Mouse (Mus musculus): ENCODE measurements around the gene Vsx1. TPM values are rescaled to one million over a fixed set of nuclear protein-coding genes. Genes with fewer than 3 reads are reported as not detected.

Gene Vsx1
- total and polyA plus RNA-seq, 3 experiments: not detected

Other genes with a start within 250 kb of the Vsx1 start
- 2.0 and 2.6 TPM in 2 replicates for gene Zfp442, start 237.9 kb downstream of the Vsx1 start, total RNA-seq (2012; rRNA removed)
- 2.6 and 3.4 TPM in 2 replicates for gene Zfp442, start 237.9 kb downstream of the Vsx1 start, total RNA-seq (2014; rRNA removed)
- gene Zfp442, start 237.9 kb downstream of the Vsx1 start, polyA plus RNA-seq (2012; ENCODE audit: insufficient read length, low read depth): 1.7 and 2.5 TPM in 2 replicates
- 4.5 and 6.6 TPM in 2 replicates for gene Zfp345, start 204.3 kb downstream of the Vsx1 start, total RNA-seq (2012; rRNA removed)
- 15.0 and 16.6 TPM in 2 replicates for gene Zfp345, start 204.3 kb downstream of the Vsx1 start, total RNA-seq (2014; rRNA removed)
- 6.0 and 6.3 TPM in 2 replicates for gene Zfp345, start 204.3 kb downstream of the Vsx1 start, polyA plus RNA-seq (2012; ENCODE audit: insufficient read length, low read depth)
- 12.8 and 15.9 TPM in 2 replicates for gene Cst7, start 118.9 kb downstream of the Vsx1 start, total RNA-seq (2012; rRNA removed)
- 30.7 and 31.7 TPM in 2 replicates for gene Cst7, start 118.9 kb downstream of the Vsx1 start, total RNA-seq (2014; rRNA removed)
- gene Cst7, start 118.9 kb downstream of the Vsx1 start, polyA plus RNA-seq (2012; ENCODE audit: insufficient read length, low read depth): 42.0 and 48.8 TPM in 2 replicates
- 24.5 and 29.0 TPM in 2 replicates for gene Apmap, start 80.8 kb downstream of the Vsx1 start, total RNA-seq (2012; rRNA removed)
- gene Apmap, start 80.8 kb downstream of the Vsx1 start, total RNA-seq (2014; rRNA removed): 35.6 and 39.3 TPM in 2 replicates
- gene Apmap, start 80.8 kb downstream of the Vsx1 start, polyA plus RNA-seq (2012; ENCODE audit: insufficient read length, low read depth): 25.8 and 29.3 TPM in 2 replicates
- gene Acss1, start 20.9 kb downstream of the Vsx1 start, total RNA-seq (2012; rRNA removed): 1.7 and 1.9 TPM in 2 replicates
- 0.35 and 0.39 TPM in 2 replicates for gene Acss1, start 20.9 kb downstream of the Vsx1 start, total RNA-seq (2014; rRNA removed)
- 0.44 and 0.76 TPM in 2 replicates for gene Acss1, start 20.9 kb downstream of the Vsx1 start, polyA plus RNA-seq (2012; ENCODE audit: insufficient read length, low read depth)
- 35.5 and 36.4 TPM in 2 replicates for gene Entpd6, start 59.7 kb upstream of the Vsx1 start, total RNA-seq (2012; rRNA removed)
- gene Entpd6, start 59.7 kb upstream of the Vsx1 start, total RNA-seq (2014; rRNA removed): 30.6 and 33.5 TPM in 2 replicates
- 44.5 and 45.5 TPM in 2 replicates for gene Entpd6, start 59.7 kb upstream of the Vsx1 start, polyA plus RNA-seq (2012; ENCODE audit: insufficient read length, low read depth)
- gene Pygb, start 97.4 kb upstream of the Vsx1 start, total RNA-seq (2012; rRNA removed): 47.0 and 47.7 TPM in 2 replicates
- 36.4 and 39.7 TPM in 2 replicates for gene Pygb, start 97.4 kb upstream of the Vsx1 start, total RNA-seq (2014; rRNA removed)
- 42.6 and 43.2 TPM in 2 replicates for gene Pygb, start 97.4 kb upstream of the Vsx1 start, polyA plus RNA-seq (2012; ENCODE audit: insufficient read length, low read depth)
- 43.6 and 45.5 TPM in 2 replicates for gene Abhd12, start 215.4 kb upstream of the Vsx1 start, total RNA-seq (2012; rRNA removed)
- 51.5 and 51.9 TPM in 2 replicates for gene Abhd12, start 215.4 kb upstream of the Vsx1 start, total RNA-seq (2014; rRNA removed)
- gene Abhd12, start 215.4 kb upstream of the Vsx1 start, polyA plus RNA-seq (2012; ENCODE audit: insufficient read length, low read depth): 45.7 and 51.3 TPM in 2 replicates
- gene Gins1, start 216.0 kb upstream of the Vsx1 start, total RNA-seq (2012; rRNA removed): 41.4 and 47.1 TPM in 2 replicates
- gene Gins1, start 216.0 kb upstream of the Vsx1 start, total RNA-seq (2014; rRNA removed): 65.9 and 81.4 TPM in 2 replicates
- 68.4 and 76.7 TPM in 2 replicates for gene Gins1, start 216.0 kb upstream of the Vsx1 start, polyA plus RNA-seq (2012; ENCODE audit: insufficient read length, low read depth)